Mouse (Mus musculus) embryo, embryonic 10.5 days (tissue): Measurements from ENCODE around the gene Polr3h.

ENCODE experiments used
- DNase-seq: peaks from one replicate; pipeline ENCODE4 v3.0.0-alpha.2; 2015; ENCODE audit warnings: low spot score

Gene Polr3h

GRCm38 (mm10) chr15:81847161-81847560 lies 78.9 kb downstream of the Polr3h start:
- no peak for DNase-seq

DNA sequence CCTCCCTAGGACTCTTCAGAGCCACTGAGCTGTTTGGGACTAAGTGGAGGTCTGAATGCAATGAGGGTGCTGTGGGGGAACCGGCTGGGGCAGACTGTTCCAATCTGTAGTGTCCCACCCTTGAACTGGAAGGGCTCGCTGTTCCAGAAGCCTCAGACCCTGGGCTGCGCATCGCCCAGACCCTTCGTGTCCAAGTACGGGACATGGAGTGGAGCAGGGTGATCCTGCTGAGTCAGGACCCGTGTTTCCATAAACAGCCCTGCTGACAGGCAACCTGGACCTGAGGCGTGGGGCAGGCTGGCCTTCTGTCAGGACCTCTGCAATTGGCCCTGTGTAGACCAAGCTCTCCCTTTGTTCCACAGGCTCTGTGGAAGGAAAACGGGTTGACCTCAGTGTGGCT lies 79.3 kb downstream of the Polr3h start:
- no peak for DNase-seq

DNA sequence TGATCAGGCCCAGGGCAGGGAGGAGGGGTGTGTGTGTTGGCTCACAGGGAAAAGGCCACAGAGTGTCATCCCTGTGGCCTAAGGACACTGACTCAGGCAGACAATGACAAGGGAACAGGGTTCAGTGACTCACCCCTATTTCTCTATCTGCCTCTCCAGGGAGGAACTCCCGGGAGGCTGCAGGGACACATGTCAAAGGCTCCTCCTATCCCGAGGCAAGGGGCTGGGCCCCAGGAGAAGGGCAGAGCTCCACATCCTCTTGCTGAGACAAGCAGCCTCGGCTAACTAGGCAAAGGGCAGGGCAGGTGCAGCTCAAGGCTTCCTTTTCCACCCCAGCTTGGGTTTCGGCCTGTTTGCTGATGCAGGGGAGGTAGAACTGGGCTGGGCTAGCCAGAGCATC lies 80.3 kb downstream of the Polr3h start:
- DNase-seq = no peak

- no peak for DNase-seq
Observed at GRCm38 (mm10) chr15:81845033-81845625, 80.9 kb downstream of the Polr3h start.

DNA sequence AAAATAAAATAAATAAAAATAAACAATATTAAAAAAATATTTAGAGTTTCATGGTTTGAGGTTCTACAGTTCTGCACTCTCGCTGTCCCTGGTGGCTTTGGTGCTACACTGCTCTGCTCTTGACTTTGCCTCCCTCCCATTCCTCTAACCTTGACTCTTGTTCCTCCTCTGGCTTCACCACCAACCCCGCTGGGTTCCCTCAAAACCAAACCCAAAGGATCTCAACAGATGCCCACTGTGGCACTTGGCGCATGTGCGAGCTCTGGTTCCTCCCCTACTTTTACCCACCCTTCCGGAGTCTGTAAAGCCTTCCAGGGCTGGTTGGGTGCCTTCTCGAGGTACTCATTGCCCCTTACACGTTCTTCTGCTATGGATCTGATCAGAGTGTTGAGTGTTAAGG lies 83.8 kb downstream of the Polr3h start:
- no peak for DNase-seq

DNA sequence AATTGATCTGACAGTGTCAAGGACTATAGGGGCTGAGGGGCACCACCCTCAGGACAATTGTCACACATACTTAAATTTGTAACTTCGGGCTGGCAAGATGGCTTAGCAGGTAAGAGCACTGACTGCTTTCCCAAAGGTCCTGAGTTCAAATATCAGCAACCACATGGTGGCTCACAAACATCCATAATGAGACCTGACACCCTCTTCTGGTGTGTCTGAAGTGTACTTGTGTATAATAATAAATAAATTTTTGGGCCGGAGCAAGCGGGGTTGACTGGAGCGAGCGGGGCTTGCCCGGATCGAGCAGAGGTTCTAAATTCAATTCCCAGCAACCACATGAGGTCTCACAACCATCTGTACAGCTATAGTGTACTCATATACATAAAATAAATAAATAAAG lies 85.7 kb downstream of the Polr3h start:
- no peak for DNase-seq

GRCm38 (mm10) chr15:81839634-81840033 lies 86.4 kb downstream of the Polr3h start:
- DNase-seq = no peak

DNA sequence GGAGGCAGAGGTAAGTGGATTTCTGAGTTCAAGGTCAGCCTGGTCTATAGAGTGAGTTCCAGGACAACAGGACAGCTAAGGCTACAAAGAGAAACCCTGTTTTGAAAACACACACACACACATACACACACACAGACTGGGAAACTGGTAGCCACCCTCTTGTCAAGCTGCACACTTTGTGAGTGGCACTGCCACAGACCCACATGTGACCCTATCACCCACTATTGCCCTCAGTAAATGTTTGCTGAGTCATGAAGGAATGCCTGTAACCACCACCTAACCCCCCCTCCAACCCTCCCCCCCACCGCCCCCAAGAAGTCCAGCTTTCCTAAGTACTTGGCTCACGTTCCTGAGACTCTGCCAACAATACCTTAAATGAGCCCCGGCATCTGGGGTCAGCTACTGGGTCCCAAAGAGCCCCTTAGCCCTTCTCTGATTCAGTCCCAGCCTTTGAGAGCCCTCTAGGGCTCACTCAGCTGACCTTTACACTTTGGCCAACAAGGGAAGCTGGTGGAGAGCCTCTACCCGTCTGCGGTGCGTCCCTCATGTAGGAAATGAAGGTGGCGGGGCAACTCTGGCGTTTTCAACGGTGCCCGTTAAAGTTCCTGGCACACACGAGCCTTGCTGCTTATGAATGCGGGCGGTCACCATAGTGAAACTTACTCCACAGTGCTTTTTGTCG lies 87.3 kb downstream of the Polr3h start:
- no peak for DNase-seq
